Mouse (Mus musculus) embryonic fibroblast, embryonic 13.5 days (primary cell): ENCODE measurements around the gene Krt33a.

Source experiments
- CTCF ChIP-seq: IDR thresholded peaks from 2 replicates; pipeline ENCODE4 v1.5.1; 2011; ENCODE audit warnings: mild to moderate bottlenecking, control low read depth, low read length, moderate library complexity, borderline replicate concordance; ENCODE audit not compliant: insufficient read depth
- POLR2A ChIP-seq: IDR thresholded peaks from 2 replicates; pipeline ENCODE4 v1.6.1; 2011; ENCODE audit warnings: low read depth, mild to moderate bottlenecking, control low read depth, low read length, moderate library complexity

DNA sequence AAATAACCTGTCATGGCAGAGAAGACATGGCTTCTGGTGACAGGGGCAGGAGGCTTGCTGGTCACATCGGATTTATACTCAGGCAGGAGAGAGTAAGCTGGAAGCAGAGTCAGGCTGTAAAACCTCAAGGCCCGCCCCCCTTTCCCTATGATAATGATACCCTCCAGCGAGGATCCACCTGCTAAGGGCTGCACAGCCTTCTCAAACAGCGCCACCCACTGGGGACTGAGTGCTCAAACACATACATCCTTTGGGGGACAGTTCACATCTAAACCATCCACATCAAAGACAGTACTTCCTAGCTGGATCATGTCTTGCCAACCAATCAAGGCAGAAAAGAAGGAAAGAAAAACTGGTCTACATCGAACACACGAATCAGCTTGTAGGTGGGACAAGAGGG is 51.8 kb downstream of the Krt33a start:
- TF ChIP-seq CTCF = no peak
- TF ChIP-seq POLR2A = no peak
